Mouse (Mus musculus): Measurements from ENCODE around the gene Zdhhc11. TPM values are rescaled to one million over a fixed set of nuclear protein-coding genes. Genes with fewer than 3 reads are reported as not detected.
A peak's percentile ranks its signal among the peaks of the same experiment; 100 is the strongest.
"Not testable (repeated sequence)": the region's sequence is repeated elsewhere in the genome, so short reads cannot be mapped to it uniquely, and the experiment has no call there.

Zdhhc11 gene
- polyA plus RNA-seq, 1 experiment from 2014 or later: not detected

DNA sequence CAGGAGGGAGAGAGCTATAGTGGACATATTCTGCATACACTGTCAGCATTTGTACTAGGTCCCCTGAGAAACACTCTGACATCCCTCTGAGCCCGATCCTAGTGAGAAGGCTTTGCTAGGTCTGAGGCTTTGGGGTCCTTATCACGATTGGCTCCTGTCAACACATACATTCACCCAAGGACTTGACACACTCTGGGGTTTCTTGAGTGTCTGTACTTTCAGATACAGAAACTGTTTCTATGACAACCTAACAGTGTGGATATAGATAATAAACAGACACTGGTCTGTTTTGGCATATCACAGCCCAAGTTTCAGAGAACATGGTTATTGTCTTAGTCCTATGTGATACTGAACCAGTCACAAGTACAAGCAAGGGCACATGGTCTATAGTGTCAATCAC is 27.1 kb downstream of the Zdhhc11 start:
- Histone ChIP-seq H3K9me3 (ENCODE audit: control insufficient read depth, low read length) (no peaks in the 10 kb centered on the region), H3K4me1 (replicated peaks; ENCODE audit: control insufficient read depth, insufficient read depth, low read length) (no peaks in the 10 kb centered on the region), H3K4me3 (ENCODE audit: low read depth, low read length) (no peak overlapping the region), H3K9ac (ENCODE audit: low read length) (no peak overlapping the region), H3K27ac (ENCODE audit: low read depth, low read length) (no peak overlapping the region), H3K27me3 (ENCODE audit: control insufficient read depth, insufficient read depth, low read length) (no peaks in the 10 kb centered on the region), H3K4me2 (ENCODE audit: low read depth, low read length, severe bottlenecking) (no peak overlapping the region), H3K36me3 (ENCODE audit: control insufficient read depth, insufficient read depth, low read length) (no peaks in the 10 kb centered on the region)
- ATAC-seq (replicated peaks; ENCODE audit: low FRiP score) (no peak), DNase-seq (ENCODE audit: low spot score) (no peak)
- 79% methylated on average over 2 of the region's 2 CpGs for WGBS

DNA sequence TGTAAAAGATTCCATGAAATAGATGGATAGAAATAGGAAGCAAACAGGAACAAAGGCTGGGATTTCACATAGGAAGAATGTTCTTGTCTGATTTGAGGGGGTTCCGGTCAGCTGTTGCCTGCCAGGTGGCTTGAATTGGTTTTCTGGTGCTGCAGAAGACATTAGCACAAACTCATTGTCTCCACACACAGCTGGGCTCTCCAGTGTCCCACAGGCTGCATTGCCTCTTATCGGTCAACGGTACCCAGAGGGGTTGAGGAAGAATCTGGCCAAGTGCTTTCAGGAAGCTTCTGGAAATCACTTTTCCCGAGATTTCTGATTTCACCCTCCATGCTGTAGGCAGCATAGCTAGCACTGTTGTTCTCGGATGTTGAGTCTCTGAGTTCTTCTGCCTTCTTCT is 27.6 kb downstream of the Zdhhc11 start:
- Histone ChIP-seq H3K27ac (ENCODE audit: low read depth, low read length) (no peak overlapping the region), H3K36me3 (ENCODE audit: control insufficient read depth, insufficient read depth, low read length) (no peaks in the 10 kb centered on the region), H3K9me3 (ENCODE audit: control insufficient read depth, low read length) (no peaks in the 10 kb centered on the region), H3K27me3 (ENCODE audit: control insufficient read depth, insufficient read depth, low read length) (no peaks in the 10 kb centered on the region), H3K9ac (ENCODE audit: low read length) (no peak overlapping the region), H3K4me1 (replicated peaks; ENCODE audit: control insufficient read depth, insufficient read depth, low read length) (no peaks in the 10 kb centered on the region), H3K4me3 (ENCODE audit: low read depth, low read length) (no peak overlapping the region), H3K4me2 (ENCODE audit: low read depth, low read length, severe bottlenecking) (no peak overlapping the region)
- no peak for ATAC-seq (replicated peaks; ENCODE audit: low FRiP score)
- DNase-seq (ENCODE audit: low spot score): no peak
- WGBS: 84% methylated on average over 5 of the region's 5 CpGs

GRCm38 (mm10) chr13:73996456-73996855 is 32.8 kb downstream of the Zdhhc11 start:
- Histone ChIP-seq H3K36me3 (ENCODE audit: control insufficient read depth, insufficient read depth, low read length) (no peaks in the 10 kb centered on the region), H3K4me1 (replicated peaks; ENCODE audit: control insufficient read depth, insufficient read depth, low read length) (no peaks in the 10 kb centered on the region), H3K27ac (ENCODE audit: low read depth, low read length) (no peak overlapping the region), H3K27me3 (ENCODE audit: control insufficient read depth, insufficient read depth, low read length) (no peaks in the 10 kb centered on the region), H3K9ac (ENCODE audit: low read length) (no peak overlapping the region), H3K4me3 (ENCODE audit: low read depth, low read length) (no peak overlapping the region), H3K9me3 (ENCODE audit: control insufficient read depth, low read length) (no peaks in the 10 kb centered on the region), H3K4me2 (ENCODE audit: low read depth, low read length, severe bottlenecking) (no peak overlapping the region)
- WGBS: 86% methylated on average over 4 of the region's 4 CpGs
- ATAC-seq (replicated peaks; ENCODE audit: low FRiP score) (no peak), DNase-seq (ENCODE audit: low spot score) (no peak)

DNA sequence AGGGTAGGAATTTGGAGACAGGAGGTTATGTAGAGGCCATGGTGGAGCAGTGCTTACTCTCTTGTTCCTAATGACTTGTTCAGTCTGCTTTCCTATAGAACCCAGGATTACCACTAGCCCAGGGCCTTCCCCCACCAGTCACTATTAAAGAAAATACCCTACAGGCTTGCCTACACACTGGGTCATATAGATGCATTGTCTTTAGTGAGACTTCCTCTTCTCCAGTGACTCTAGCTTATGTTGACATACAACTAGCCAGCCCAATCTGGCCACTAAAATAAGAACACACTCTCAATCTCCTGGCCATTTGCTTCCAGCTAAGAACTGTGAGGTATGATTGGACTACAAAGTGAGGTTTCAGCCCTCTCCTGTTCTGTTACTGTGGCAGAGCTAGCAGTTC is 36.9 kb downstream of the Zdhhc11 start:
- no peaks in the 10 kb centered on the region for H3K36me3 ChIP-seq (ENCODE audit: control insufficient read depth, insufficient read depth, low read length)
- H3K27me3 ChIP-seq (ENCODE audit: control insufficient read depth, insufficient read depth, low read length): no peaks in the 10 kb centered on the region
- no peak for ATAC-seq (replicated peaks; ENCODE audit: low FRiP score)
- H3K9ac ChIP-seq (ENCODE audit: low read length): no peak overlapping the region
- H3K27ac ChIP-seq (ENCODE audit: low read depth, low read length): no peak overlapping the region
- H3K4me1 ChIP-seq (replicated peaks; ENCODE audit: control insufficient read depth, insufficient read depth, low read length): no peaks in the 10 kb centered on the region
- H3K4me3 ChIP-seq (ENCODE audit: low read depth, low read length): no peak overlapping the region
- DNase-seq (ENCODE audit: low spot score): no peak
- no peaks in the 10 kb centered on the region for H3K9me3 ChIP-seq (ENCODE audit: control insufficient read depth, low read length)
- no peak overlapping the region for H3K4me2 ChIP-seq (ENCODE audit: low read depth, low read length, severe bottlenecking)

DNA sequence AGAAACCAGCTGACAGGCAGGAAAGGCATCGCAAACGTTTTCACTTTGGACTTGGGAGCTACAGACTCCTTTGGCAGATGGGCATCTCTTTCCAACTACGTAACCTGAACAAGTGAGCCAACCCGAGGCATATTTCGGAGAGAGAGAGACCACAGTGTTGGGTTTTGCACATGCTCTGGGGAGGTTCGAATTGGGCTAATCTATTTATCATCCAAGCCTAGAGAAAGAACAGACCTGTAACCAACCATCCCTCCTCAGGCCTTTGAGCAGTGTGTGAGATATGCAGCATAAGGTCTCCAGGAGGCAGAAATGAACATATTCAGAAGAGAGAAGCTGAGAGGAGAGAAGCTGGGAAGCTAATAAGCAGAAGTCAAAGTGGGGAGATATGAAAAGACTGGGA is 37.3 kb downstream of the Zdhhc11 start:
- no peak overlapping the region for H3K4me3 ChIP-seq (ENCODE audit: low read depth, low read length)
- WGBS: 86% methylated on average over 6 of the region's 6 CpGs
- ATAC-seq (replicated peaks; ENCODE audit: low FRiP score) (no peak), DNase-seq (ENCODE audit: low spot score) (no peak)
- no peaks in the 10 kb centered on the region for H3K36me3 ChIP-seq (ENCODE audit: control insufficient read depth, insufficient read depth, low read length)
- H3K4me1 ChIP-seq (replicated peaks; ENCODE audit: control insufficient read depth, insufficient read depth, low read length): no peaks in the 10 kb centered on the region
- no peaks in the 10 kb centered on the region for H3K27me3 ChIP-seq (ENCODE audit: control insufficient read depth, insufficient read depth, low read length)
- no peak overlapping the region for H3K9ac ChIP-seq (ENCODE audit: low read length)
- no peak overlapping the region for H3K4me2 ChIP-seq (ENCODE audit: low read depth, low read length, severe bottlenecking)
- no peak overlapping the region for H3K27ac ChIP-seq (ENCODE audit: low read depth, low read length)
- no peaks in the 10 kb centered on the region for H3K9me3 ChIP-seq (ENCODE audit: control insufficient read depth, low read length)

DNA sequence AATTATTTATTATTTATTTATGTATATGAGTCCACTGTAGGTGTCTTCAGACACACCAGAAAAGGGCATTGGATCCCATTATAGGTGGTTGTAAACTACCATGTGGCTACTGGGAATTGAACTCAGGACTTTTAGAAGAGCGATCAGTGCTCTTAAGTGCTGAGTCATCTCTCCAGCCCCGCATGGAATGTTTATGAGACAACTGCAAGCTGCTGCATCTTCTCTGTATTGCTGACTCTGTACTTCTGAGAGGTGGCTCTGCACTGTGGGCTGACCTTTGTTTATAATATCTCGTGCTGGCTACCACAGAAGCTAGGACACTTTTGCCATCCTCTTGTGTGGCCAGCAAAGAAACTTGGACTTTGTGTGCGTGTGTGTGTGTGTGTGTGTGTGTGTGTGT is 37.8 kb downstream of the Zdhhc11 start:
- no peak overlapping the region for H3K9ac ChIP-seq (ENCODE audit: low read length)
- H3K4me3 ChIP-seq (ENCODE audit: low read depth, low read length): no peak overlapping the region
- no peaks in the 10 kb centered on the region for H3K4me1 ChIP-seq (replicated peaks; ENCODE audit: control insufficient read depth, insufficient read depth, low read length)
- 80% methylated on average over 4 of the region's 4 CpGs for WGBS
- no peaks in the 10 kb centered on the region for H3K27me3 ChIP-seq (ENCODE audit: control insufficient read depth, insufficient read depth, low read length)
- DNase-seq (ENCODE audit: low spot score) (no peak), ATAC-seq (replicated peaks; ENCODE audit: low FRiP score) (no peak)
- no peaks in the 10 kb centered on the region for H3K36me3 ChIP-seq (ENCODE audit: control insufficient read depth, insufficient read depth, low read length)
- H3K27ac ChIP-seq (ENCODE audit: low read depth, low read length): no peak overlapping the region
- no peaks in the 10 kb centered on the region for H3K9me3 ChIP-seq (ENCODE audit: control insufficient read depth, low read length)
- no peak overlapping the region for H3K4me2 ChIP-seq (ENCODE audit: low read depth, low read length, severe bottlenecking)

DNA sequence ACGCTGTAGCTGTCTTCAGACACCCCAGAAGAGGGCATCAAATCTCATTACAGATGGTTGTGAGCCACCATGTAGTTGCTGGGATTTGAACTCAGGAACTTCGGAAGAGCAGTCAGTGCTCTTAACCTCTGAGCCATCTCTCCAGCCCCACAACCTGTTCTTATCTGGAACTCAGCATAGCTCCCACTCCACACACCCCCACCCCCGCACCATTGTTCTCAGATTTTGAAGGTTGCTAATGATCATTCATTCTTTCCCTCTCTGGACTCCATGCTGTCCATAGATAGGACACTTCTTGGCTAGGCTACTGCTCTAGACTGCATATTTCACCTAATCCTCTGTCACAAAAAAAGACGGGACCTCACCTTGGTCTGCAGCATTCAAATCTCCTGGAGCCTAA is 43.2 kb downstream of the Zdhhc11 start:
- H3K9ac ChIP-seq (ENCODE audit: low read length); H3K27ac ChIP-seq (ENCODE audit: low read depth, low read length); H3K9me3 ChIP-seq (ENCODE audit: control insufficient read depth, low read length); DNase-seq (ENCODE audit: low spot score); H3K4me2 ChIP-seq (ENCODE audit: low read depth, low read length, severe bottlenecking); H3K36me3 ChIP-seq (ENCODE audit: control insufficient read depth, insufficient read depth, low read length); ATAC-seq (replicated peaks; ENCODE audit: low FRiP score); H3K4me1 ChIP-seq (replicated peaks; ENCODE audit: control insufficient read depth, insufficient read depth, low read length); H3K27me3 ChIP-seq (ENCODE audit: control insufficient read depth, insufficient read depth, low read length); H3K4me3 ChIP-seq (ENCODE audit: low read depth, low read length): not testable (repeated sequence)
- 88% methylated on average over 4 of the region's 4 CpGs for WGBS

DNA sequence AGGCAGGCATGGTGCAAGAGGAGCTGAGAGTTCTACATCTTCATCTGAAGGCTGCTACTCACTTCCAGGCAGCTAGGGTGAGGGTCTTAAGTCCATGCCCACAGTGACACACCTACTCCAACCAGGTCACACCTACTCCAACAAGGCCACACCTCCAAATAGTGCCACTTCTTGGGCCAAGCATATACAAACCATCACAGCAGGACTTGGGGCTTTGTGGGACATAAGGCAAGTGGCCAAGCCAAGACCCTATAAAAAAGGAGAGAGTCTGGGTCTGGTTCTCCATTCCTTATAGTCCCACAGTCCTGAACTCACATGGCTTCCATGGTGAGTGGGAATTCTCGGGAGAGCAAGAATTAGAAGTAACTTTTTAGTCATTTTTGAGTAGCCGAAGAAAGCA is 44.6 kb downstream of the Zdhhc11 start:
- H3K27ac ChIP-seq (ENCODE audit: low read depth, low read length); H3K4me2 ChIP-seq (ENCODE audit: low read depth, low read length, severe bottlenecking); H3K4me1 ChIP-seq (replicated peaks; ENCODE audit: control insufficient read depth, insufficient read depth, low read length); H3K4me3 ChIP-seq (ENCODE audit: low read depth, low read length); H3K9me3 ChIP-seq (ENCODE audit: control insufficient read depth, low read length); H3K27me3 ChIP-seq (ENCODE audit: control insufficient read depth, insufficient read depth, low read length); ATAC-seq (replicated peaks; ENCODE audit: low FRiP score); H3K9ac ChIP-seq (ENCODE audit: low read length); DNase-seq (ENCODE audit: low spot score); H3K36me3 ChIP-seq (ENCODE audit: control insufficient read depth, insufficient read depth, low read length): not testable (repeated sequence)
- 76% methylated on average over 2 of the region's 2 CpGs for WGBS

DNA sequence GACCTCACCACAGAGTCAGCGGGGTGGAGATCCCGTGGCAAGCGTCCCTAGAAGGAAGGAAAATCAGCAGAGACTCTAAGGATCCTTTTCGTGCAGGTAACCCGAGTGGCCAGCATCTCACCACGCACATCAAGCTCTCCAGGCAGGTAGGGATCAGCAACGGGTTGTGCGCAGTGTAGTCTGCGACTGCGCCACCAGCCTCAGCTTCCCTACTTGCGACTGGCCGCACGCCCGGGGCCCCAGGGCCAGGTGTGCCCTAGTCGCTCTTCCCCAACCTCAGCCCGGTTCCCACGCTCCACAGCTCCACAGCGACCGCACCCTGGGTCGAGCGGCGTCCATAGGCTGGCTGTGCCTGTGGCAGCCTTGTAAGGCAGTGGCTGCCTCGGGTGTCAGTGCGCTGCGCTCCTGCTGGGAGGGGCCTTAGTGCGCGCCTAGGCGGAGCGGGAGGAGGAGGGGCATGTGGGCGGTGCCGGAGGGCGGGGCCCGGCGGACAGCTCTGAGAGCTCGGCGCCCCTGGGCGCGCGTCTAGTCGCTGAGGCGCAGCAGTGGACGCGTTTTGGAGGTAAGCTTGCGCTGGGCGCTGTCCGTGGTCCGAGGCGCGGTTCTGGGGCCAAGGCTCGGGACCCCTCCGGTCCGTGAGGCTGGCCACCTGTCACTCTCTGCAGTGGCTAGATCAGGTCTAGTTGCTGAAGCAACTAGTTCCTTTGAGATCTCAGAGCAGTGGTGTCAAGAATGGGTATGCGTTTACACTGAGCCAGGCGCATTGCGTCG is 45.5 kb downstream of the Zdhhc11 start, which contains the start of gene Tppp:
Gene Tppp (plus strand): TSS at position 460 of the 771 bp plus-strand sequence.
- Histone ChIP-seq H3K4me2 (ENCODE audit: low read depth, low read length, severe bottlenecking) (peak within 1 kb of the TSS; percentile 97), H3K9ac (ENCODE audit: low read length) (peak within 1 kb of the TSS; percentile 55), H3K27ac (ENCODE audit: low read depth, low read length) (no peak within 1 kb of the TSS), H3K4me1 (replicated peaks; ENCODE audit: control insufficient read depth, insufficient read depth, low read length) (peaks cover 2% of the 10 kb centered on the region; the same call in 1 of the 2 replicates), H3K36me3 (ENCODE audit: control insufficient read depth, insufficient read depth, low read length) (no peaks in the 10 kb centered on the region), H3K4me3 (ENCODE audit: low read depth, low read length) (peak within 1 kb of the TSS; percentile 50), H3K9me3 (ENCODE audit: control insufficient read depth, low read length) (no peaks in the 10 kb centered on the region), H3K27me3 (ENCODE audit: control insufficient read depth, insufficient read depth, low read length) (peaks cover 4% of the 10 kb centered on the region; the same call in 1 of the 2 replicates)
- ATAC-seq (replicated peaks; ENCODE audit: low FRiP score): peak; percentile 93
- peak; percentile 89 for DNase-seq (ENCODE audit: low spot score)
- under 1% methylated on average over 56 of the region's 56 CpGs for WGBS

Data from forebrain, embryonic 11.5 days (tissue).